Mouse (Mus musculus): Measurements from ENCODE around the gene Smg9.

The Smg9 gene

DNA sequence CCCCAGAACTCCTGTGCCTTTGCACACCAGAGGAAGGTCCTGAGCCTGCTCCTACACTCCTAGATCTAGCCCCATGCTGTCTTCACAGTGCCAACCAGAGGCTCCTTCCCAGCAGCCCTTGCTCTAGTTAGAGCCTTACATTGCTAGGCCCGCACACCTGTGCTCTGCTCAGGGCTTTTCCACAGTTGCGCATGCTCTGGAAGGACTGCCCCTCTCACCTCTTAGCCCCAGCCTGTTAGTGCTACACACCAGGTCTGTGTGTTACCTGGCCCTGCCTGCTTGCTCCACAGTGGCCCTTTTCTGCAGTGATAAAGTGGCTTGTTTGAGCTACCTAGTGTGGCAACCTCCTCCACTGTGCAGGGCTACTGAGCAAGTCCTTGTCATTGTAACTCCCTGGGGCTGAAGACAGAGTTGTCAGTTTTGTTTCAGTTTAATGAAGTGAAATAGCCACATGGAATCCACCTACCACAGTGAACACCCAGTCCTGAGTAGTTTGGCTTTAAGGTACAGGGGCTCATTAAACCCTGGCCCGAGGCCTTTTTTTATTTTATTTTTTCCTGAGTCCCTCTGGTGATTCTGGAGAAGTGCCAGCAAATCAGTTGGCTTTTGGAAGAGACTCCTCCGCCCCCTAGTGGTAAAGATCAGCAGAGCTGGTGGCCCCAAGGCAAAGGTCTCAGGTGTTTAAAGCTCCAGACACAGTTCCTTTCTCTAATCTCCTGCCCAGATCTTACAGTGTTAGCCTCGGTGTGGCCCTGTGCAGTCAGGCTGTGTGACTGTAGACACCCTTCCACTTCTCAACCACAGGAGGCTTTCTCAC lies 7.3 kb downstream of the Smg9 start:
- peak; percentile 63 for DNase-seq (ENCODE audit: low read depth, low spot score)

DNA sequence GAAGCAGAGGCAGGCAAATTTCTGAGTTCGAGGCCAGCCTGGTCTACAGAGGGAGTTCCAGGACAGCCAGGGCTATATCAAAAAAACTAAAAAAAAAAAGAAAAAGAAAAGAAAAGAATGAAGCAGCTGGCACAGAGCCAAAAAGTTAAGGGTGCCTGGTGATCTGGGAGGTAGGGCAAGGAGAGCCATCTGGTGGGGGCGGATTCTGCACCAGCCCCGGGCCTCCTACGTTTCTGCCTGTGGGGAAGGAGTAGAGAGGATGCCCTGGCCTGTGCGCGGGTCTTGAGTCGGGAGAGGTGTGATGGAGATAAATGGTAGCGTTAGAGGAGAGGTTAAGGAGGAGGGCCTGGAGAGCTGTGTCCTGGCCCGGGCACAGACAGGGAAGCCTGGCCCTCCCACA lies 8.8 kb downstream of the Smg9 start:
- no peak for DNase-seq (ENCODE audit: low read depth, low spot score)

DNA sequence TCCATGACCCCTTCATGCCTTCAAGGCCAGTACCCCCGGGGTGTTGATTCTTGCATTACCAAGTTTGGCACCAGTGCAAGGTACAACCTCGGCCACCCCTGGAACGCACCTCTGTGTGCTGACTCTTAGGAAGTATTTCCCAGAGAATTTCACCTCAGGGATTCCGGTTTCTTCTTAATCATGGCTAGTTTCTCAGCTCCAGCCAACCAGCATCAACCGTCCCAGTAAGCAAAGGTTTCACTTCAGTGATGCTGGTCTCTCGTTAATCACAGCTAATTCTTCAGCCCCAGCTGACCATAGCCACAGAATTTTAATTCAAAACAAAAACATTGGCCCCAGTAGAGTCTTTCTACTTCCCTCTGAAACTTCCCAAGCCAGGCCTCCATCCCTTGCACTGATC lies 10.7 kb downstream of the Smg9 start:
- DNase-seq (ENCODE audit: low read depth, low spot score): no peak

GRCm38 (mm10) chr7:24410831-24411230 lies 11.4 kb downstream of the Smg9 start:
- no peak for DNase-seq (ENCODE audit: low read depth, low spot score)

GRCm38 (mm10) chr7:24413630-24414029 lies 14.2 kb downstream of the Smg9 start:
- DNase-seq (ENCODE audit: low read depth, low spot score): no peak

DNA sequence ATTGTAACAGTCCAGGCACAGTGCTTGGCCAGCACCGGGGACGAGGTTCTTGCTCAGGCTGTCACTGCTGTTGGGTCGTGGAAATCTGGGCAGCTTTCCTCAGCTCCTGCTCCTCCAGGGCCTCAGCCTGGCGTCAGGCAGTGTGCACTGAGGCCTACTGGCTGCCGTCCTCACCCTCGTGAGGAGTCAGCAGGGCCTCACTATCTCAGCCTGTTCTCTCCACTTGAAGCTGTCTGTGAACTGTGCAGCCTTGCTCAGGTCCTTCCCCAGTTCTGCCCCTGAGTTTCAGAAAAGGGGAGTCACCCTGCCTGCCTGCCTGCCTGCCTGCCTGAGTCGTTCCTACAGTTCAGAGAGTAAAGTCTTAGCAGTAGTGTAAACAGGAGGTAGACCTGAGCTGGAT lies 15.8 kb downstream of the Smg9 start:
- DNase-seq (ENCODE audit: low read depth, low spot score): no peak

DNA sequence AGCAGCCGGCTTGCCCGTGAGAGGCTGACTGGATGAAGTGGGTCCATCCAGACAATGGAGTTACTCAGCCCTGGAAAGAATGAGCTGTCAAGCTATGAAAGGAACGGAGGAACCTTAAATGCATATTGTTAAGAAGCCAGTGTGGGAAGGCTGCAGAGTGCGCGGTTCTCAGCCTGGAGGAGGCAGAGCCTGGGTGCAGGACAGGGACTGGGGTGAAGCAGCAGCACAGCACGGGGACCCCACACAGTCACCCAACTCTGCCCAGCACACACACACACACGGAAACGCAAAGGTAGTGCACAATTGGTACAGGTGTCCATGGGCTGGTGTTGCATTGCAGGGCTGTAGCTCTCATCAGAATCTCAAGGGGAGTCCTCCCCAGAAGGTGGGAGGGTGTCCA lies 20.2 kb downstream of the Smg9 start:
- no peak for DNase-seq (ENCODE audit: low read depth, low spot score)

GRCm38 (mm10) chr7:24421648-24422047 lies 22.2 kb downstream of the Smg9 start:
- no peak for DNase-seq (ENCODE audit: low read depth, low spot score)

- no peak for DNase-seq (ENCODE audit: low read depth, low spot score)
These were observed 22.8 kb downstream of the Smg9 start for GRCm38 (mm10) chr7:24422251-24422650.

DNA sequence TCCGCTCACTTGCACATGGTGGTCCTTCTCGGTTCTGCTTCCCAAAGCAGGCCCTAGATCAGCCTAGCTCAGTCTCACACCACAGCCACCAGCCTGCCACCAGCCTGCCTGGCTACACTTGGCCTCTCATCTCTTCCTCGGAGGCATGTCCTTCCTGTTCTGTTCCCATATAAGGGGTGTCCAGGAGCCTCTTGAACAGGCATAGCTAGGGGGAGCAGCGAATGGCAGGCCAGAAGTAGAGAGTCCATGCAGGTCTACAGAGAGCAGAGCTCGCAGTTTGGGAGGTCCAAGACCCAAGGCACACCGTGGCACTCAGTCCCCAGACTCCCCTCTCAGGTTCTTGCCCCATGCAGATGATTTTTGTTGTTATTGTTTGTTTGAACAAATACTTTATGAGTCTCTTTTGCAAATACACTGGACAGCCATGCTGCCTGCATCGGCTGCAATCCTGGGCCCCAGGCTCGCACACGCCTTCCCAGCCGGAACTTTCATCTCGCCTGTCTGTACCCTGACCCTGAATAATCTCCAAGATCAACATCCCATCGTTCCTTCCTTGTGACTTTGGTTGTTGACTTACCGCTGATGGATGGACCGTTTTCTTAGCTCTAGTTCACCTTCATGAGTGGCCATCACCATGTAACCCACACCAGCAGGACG lies 23.8 kb downstream of the Smg9 start:
- no peak for DNase-seq (ENCODE audit: low read depth, low spot score)

- DNase-seq (ENCODE audit: low read depth, low spot score): no peak
These were observed 24.7 kb downstream of the Smg9 start for GRCm38 (mm10) chr7:24423956-24424732.

- DNase-seq (ENCODE audit: low read depth, low spot score): no peak
These were observed 26.5 kb downstream of the Smg9 start for GRCm38 (mm10) chr7:24425919-24426318.

GRCm38 (mm10) chr7:24427168-24427567 lies 27.7 kb downstream of the Smg9 start:
- DNase-seq (ENCODE audit: low read depth, low spot score): no peak

DNA sequence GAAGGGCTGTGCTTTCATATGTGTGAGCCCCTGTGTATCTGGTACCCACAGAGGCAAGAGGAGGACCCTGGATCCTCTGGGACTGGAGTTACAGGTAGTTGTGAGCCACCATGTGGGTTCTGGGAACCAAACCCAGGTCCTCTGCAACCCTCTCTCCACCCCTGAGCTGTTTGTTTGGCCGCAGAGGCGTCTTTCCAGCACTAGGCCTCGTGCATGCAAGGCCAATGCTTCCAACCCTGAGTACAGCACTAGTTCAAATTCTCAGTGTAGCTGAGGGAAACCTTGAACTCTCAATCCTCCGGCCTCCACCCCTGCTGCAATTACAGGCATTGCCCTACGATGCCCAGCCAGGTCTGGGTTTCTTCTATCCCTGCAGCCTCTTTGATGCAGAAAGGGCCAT lies 29.3 kb downstream of the Smg9 start:
- no peak for DNase-seq (ENCODE audit: low read depth, low spot score)

- no peak for DNase-seq (ENCODE audit: low read depth, low spot score)
These were observed 30.1 kb downstream of the Smg9 start for GRCm38 (mm10) chr7:24429413-24430112.

DNA sequence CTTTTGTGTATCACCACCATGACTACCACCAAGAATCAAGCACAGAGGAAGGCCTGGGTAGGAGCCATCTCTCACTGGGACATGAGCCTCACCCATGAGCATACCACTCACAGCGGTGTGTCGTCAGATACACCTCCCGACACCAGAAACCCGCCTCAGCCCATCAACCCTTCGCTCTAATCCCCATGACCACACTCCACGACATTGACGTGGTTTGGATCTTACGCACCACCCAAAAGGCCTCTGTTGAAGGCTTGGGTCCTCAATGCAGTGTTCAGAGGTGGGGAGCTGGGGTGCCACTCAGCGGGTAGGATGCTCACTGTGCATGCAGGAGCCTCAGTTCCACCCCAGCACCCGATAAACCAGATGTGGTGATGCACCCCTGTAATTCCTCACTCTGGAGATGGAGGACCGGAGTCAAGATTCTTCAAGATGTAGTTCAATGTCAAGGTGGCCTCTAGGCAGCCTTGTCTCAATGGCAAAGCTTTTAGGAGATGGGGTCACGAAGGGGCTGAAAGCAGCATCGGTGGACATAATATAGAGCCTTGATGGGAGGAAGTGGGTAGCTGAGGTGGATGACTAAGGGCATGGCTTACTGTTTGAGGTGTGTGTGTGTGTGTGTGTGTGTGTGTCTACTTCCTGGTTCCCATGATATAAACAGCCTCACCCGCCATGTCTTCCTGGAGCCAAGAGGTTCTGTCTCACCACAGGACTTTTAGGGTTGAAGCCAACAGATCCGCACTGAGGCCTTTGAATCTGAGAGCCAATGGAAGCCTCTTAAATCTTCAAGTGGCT lies 31.3 kb downstream of the Smg9 start:
- DNase-seq (ENCODE audit: low read depth, low spot score): no peak

- no peak for DNase-seq (ENCODE audit: low read depth, low spot score)
These were observed 32.3 kb downstream of the Smg9 start for GRCm38 (mm10) chr7:24431713-24432112.

- no peak for DNase-seq (ENCODE audit: low read depth, low spot score)
These were observed 35.9 kb downstream of the Smg9 start for GRCm38 (mm10) chr7:24435305-24435704.

DNA sequence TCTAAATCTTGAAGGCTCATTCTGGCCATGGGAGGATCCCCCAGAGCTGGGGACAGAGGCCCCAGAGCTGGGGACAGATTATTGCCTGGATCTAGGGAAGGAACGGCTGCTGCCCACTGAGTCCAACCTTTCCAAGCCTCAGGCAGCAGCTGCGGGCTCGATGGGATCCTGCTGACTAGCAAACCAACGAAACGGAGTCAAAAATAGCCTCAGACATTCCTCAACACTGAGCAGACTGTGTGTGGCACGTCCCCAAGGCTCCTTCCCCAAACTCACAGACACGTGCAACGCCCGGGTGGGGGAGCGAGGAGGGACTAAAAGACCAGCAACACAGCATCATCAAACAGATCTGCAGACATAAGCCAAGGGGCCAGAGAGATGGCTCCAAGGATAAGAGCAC lies 38.6 kb downstream of the Smg9 start:
- no peak for DNase-seq (ENCODE audit: low read depth, low spot score)

DNA sequence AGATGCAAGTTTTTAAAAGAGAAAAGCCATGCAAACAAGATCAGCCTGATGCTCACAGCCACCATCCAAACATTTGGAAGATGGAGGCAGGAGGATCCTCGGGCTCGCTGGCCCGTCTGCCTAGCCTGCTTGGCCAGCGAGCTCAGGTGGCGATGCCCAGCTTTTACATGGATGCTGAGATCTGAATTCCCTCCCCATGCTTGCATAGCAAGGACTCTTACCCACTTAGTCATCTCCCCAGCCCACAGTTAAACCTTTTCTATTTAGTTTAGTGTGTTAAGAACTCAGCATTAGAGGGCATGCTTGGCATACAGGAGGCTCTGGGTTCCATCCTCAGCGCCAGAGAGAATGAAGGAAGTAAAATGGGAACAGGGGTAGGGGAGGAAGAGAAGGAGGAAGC lies 39.8 kb downstream of the Smg9 start:
- DNase-seq (ENCODE audit: low read depth, low spot score): no peak

- DNase-seq (ENCODE audit: low read depth, low spot score): no peak
These were observed 40.5 kb downstream of the Smg9 start for GRCm38 (mm10) chr7:24439891-24440290.

Measured in embryo, embryonic 11.5 days (tissue).